Mouse (Mus musculus) lung, embryonic 14.5 days (tissue): Measurements from ENCODE around the gene Hist1h2ac. TPM values are rescaled to one million over a fixed set of nuclear protein-coding genes. Genes with fewer than 3 reads are reported as not detected.
"Not testable (repeated sequence)": the region's sequence is repeated elsewhere in the genome, so short reads cannot be mapped to it uniquely, and the experiment has no call there.

Experiments used
- ATAC-seq: fragments of 200-750 bp; cut with Nextera tagmentation; 2 replicates; pipeline ENCODE4 v1.8.0; 2017; ENCODE audit warnings: mild to moderate bottlenecking, moderate TSS enrichment, moderate library complexity; ENCODE audit not compliant: insufficient read depth
- DNase-seq: peaks from one replicate; pipeline ENCODE4 v3.0.0-alpha.2; 2015
- H3K27ac ChIP-seq: fragments of 300-500 bp; sonication (generic); 2 replicates; pipeline ENCODE4 v1.5.1; 2014; ENCODE audit warnings: low read depth, mild to moderate bottlenecking, moderate library complexity
- H3K27me3 ChIP-seq: fragments of 300-500 bp; sonication (generic); 2 replicates; pipeline ENCODE4 v1.6.1; 2014; ENCODE audit warnings: low read length, control low read depth; ENCODE audit not compliant: insufficient read depth
- H3K36me3 ChIP-seq: fragments of 300-500 bp; sonication (generic); 2 replicates; pipeline ENCODE4 v1.6.1; 2014; ENCODE audit warnings: control low read depth; ENCODE audit not compliant: insufficient read depth
- H3K4me1 ChIP-seq: fragments of 300-500 bp; sonication (generic); 2 replicates; pipeline ENCODE4 v1.6.1; 2014; ENCODE audit warnings: antibody characterized with exemption, control low read depth; ENCODE audit not compliant: insufficient read depth
- H3K4me2 ChIP-seq: fragments of 300-500 bp; sonication (generic); 2 replicates; pipeline ENCODE4 v1.6.1; 2014; ENCODE audit warnings: mild to moderate bottlenecking
- H3K4me3 ChIP-seq: fragments of 300-500 bp; sonication (generic); 2 replicates; pipeline ENCODE4 v1.5.1; 2014; ENCODE audit warnings: low read depth, low read length
- H3K9ac ChIP-seq: fragments of 300-500 bp; sonication (generic); 2 replicates; pipeline ENCODE4 v1.6.1; 2014
- H3K9me3 ChIP-seq: fragments of 300-500 bp; sonication (generic); 2 replicates; pipeline ENCODE4 v1.6.1; 2016; ENCODE audit warnings: low read depth, low read length, control low read depth
- CTCF ChIP-seq: IDR thresholded peaks from 2 replicates; pipeline ENCODE4 v1.5.1; 2016; ENCODE audit warnings: antibody characterized with exemption, low read depth
- WGBS: fragments of 180-500 bp; shearing (Covaris S2); extraction: QIAGEN DNeasy Blood & Tissue Kit; methylation state at CpG from one replicate; pipeline ENCODE4 v1.1.7; 2014; 5-methylcytosine and 5-hydroxymethylcytosine counted together
- polyA plus RNA-seq: library from polyadenylated mRNA; unstranded; fragments of >200 nt; fragmentation: Nextera tagmentation; extraction: Ambion mirVana; gene quantifications from 2 replicates; pipeline ENCODE4 v1.2.1, GENCODE M21; 2014

Hist1h2ac gene
- polyA plus RNA-seq, 1 experiment from 2014 or later: 1.5 TPM

- Histone ChIP-seq H3K9me3 (no peaks in the 10 kb centered on the region), H3K36me3 (0 out of 2 replicates have a peak, but pooled peaks cover 4% of the 10 kb centered on the region), H3K4me1 (0 out of 2 replicates have a peak, but pooled peaks cover 4% of the 10 kb centered on the region), H3K9ac (no peak overlapping the region), H3K4me2 (no peak overlapping the region), H3K27ac (no peak overlapping the region), H3K4me3 (no peak overlapping the region), H3K27me3 (no peaks in the 10 kb centered on the region)
- no peak for TF ChIP-seq CTCF
- no peak for ATAC-seq
- no peak for DNase-seq
- 70% methylated on average over 6 of the region's 6 CpGs for WGBS
Observed at GRCm38 (mm10) chr13:23693856-23694440, 10.2 kb upstream of the Hist1h2ac start.

DNA sequence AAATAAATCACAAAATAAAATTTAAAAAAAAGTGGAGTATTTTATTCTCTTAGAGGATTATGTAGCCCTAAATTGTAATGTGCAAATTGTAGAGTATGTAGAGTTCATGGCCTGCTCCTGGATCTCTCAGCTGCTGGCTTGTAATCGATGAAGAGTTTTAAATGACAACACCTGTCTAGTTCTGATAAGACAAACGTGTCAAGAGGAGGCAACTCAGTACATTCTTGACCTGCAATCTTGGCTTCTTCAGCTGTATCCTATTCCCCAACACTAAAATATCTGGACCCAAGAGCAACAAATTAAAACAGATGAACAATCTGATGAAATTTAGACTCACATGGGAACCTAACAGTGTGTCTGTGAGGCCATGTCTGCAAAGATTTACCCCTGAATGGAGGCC lies 5.7 kb upstream of the Hist1h2ac start:
- 0 out of 2 replicates have a peak, but pooled peaks cover 4% of the 10 kb centered on the region for H3K36me3 ChIP-seq
- 49% methylated on average over 2 of the region's 2 CpGs for WGBS
- H3K4me1 ChIP-seq: 0 out of 2 replicates have a peak, but pooled peaks cover 3% of the 10 kb centered on the region
- no peak overlapping the region for H3K4me3 ChIP-seq
- H3K9ac ChIP-seq: no peak overlapping the region
- no peak overlapping the region for H3K27ac ChIP-seq
- no peaks in the 10 kb centered on the region for H3K27me3 ChIP-seq
- no peaks in the 10 kb centered on the region for H3K9me3 ChIP-seq
- DNase-seq (no peak), ATAC-seq (no peak)
- no peak for TF ChIP-seq CTCF
- H3K4me2 ChIP-seq: no peak overlapping the region

DNA sequence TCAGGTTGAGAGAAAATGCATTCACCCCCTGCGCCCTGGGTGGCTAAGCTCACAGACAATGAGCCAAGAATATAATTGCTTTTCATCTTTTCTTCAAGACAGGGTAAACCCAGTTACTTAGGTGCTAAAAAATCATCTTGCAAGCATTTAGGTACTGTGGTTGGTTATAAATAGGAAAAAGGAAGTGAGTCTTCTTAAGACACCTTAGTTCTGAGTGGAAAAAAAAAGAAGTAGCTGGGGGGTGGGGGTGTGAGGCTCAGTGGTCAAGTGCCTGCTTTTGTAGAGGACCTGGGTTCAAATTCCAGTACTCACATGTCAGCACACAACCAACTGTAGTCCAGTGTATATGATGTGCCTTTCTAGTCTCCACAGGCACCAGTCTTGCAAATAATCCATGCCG lies 5.2 kb upstream of the Hist1h2ac start:
- Histone ChIP-seq H3K4me3 (no peak overlapping the region), H3K27me3 (no peaks in the 10 kb centered on the region), H3K4me1 (0 out of 2 replicates have a peak, but pooled peaks cover 3% of the 10 kb centered on the region), H3K27ac (no peak overlapping the region), H3K36me3 (0 out of 2 replicates have a peak, but pooled peaks cover 4% of the 10 kb centered on the region), H3K4me2 (no peak overlapping the region), H3K9ac (no peak overlapping the region), H3K9me3 (no peaks in the 10 kb centered on the region)
- ATAC-seq (no peak), DNase-seq (no peak)
- TF ChIP-seq CTCF: no peak
- WGBS: 91% methylated on average over 2 of the region's 2 CpGs

DNA sequence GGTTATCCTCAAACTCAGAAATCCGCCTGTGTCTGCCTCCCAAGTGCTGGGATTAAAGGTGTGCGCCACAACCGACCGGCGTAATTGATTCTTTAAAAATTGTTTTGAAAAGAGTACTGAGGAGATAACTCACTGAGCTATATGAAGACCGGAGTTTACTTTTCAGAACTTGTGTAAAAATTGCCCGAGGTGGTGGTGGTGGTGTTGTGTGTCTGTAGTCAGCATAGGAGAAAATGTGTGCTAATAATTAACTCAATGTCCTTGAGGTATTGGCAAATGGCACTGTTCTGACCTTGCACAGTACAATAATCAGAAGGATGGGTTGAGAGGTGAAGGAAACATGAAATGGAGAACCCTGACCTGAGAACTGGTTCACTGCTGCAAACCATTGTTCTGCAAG lies 4.2 kb upstream of the Hist1h2ac start:
- H3K36me3 ChIP-seq: 0 out of 2 replicates have a peak, but pooled peaks cover 4% of the 10 kb centered on the region
- no peaks in the 10 kb centered on the region for H3K9me3 ChIP-seq
- H3K4me3 ChIP-seq: no peak overlapping the region
- no peaks in the 10 kb centered on the region for H3K27me3 ChIP-seq
- no peak overlapping the region for H3K9ac ChIP-seq
- no peak overlapping the region for H3K4me2 ChIP-seq
- no peak for DNase-seq
- no peak overlapping the region; the same call in 1 of the 2 replicates for H3K27ac ChIP-seq
- 86% methylated on average over 7 of the region's 7 CpGs for whole genome bisulfite sequencing
- no peak for TF ChIP-seq CTCF
- H3K4me1 ChIP-seq: 0 out of 2 replicates have a peak, but pooled peaks cover 4% of the 10 kb centered on the region
- ATAC-seq: no peak

DNA sequence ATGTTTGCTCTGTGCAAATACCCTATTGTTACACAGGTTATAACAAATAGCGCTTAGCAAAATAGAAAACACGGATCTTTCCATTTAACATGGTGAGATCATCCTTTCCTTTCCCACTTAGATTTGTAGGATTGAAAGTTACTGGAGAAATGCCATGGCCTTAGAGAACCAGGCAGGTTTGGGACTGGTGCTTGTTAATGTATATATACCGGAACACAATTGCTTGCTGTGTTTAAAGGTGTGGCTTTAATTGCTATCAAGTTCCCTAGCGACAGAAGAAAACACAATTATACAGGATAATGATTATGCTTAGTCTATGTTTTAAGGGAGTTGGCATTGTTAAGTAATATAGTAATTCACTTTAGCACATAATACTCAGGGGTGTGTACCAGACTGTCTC lies 3.4 kb upstream of the Hist1h2ac start:
- 74% methylated on average over 4 of the region's 4 CpGs for WGBS
- H3K4me1 ChIP-seq: peaks cover 9% of the 10 kb centered on the region; the same call in 1 of the 2 replicates
- H3K27me3 ChIP-seq: no peaks in the 10 kb centered on the region
- no peak overlapping the region for H3K4me3 ChIP-seq
- peak overlapping the region; percentile 23 for H3K4me2 ChIP-seq
- 0 out of 2 replicates have a peak, but pooled peaks cover 4% of the 10 kb centered on the region for H3K36me3 ChIP-seq
- no peak overlapping the region for H3K9ac ChIP-seq
- H3K27ac ChIP-seq: no peak overlapping the region
- DNase-seq (no peak), ATAC-seq (no peak)
- TF ChIP-seq CTCF: no peak
- H3K9me3 ChIP-seq: no peaks in the 10 kb centered on the region

GRCm38 (mm10) chr13:23685966-23686365 lies 2.2 kb upstream of the Hist1h2ac start:
- Histone ChIP-seq H3K4me3 (peak overlapping the region; percentile 44), H3K4me2 (peak overlapping the region; percentile 79), H3K27me3 (no peaks in the 10 kb centered on the region), H3K36me3 (0 out of 2 replicates have a peak, but pooled peaks cover 2% of the 10 kb centered on the region), H3K9ac (peak overlapping the region; percentile 64), H3K27ac (peak overlapping the region; percentile 100), H3K9me3 (no peaks in the 10 kb centered on the region), H3K4me1 (peaks cover 9% of the 10 kb centered on the region; the same call in 1 of the 2 replicates)
- peak; percentile 66 for DNase-seq
- 17% methylated on average over 4 of the region's 4 CpGs for WGBS
- no peak for ATAC-seq
- TF ChIP-seq CTCF: no peak

GRCm38 (mm10) chr13:23685121-23685861 lies 1.5 kb upstream of the Hist1h2ac start:
- Histone ChIP-seq H3K36me3 (no peaks in the 10 kb centered on the region), H3K4me1 (peaks cover 9% of the 10 kb centered on the region; the same call in 1 of the 2 replicates), H3K4me3 (peak overlapping the region; percentile 44), H3K27me3 (no peaks in the 10 kb centered on the region), H3K9ac (peak overlapping the region; percentile 64), H3K27ac (peak overlapping the region; percentile 100), H3K9me3 (no peaks in the 10 kb centered on the region), H3K4me2 (peak overlapping the region; percentile 79)
- ATAC-seq: no peak
- under 1% methylated on average over 15 of the region's 15 CpGs for WGBS
- no peak for TF ChIP-seq CTCF
- DNase-seq: peak; percentile 82

DNA sequence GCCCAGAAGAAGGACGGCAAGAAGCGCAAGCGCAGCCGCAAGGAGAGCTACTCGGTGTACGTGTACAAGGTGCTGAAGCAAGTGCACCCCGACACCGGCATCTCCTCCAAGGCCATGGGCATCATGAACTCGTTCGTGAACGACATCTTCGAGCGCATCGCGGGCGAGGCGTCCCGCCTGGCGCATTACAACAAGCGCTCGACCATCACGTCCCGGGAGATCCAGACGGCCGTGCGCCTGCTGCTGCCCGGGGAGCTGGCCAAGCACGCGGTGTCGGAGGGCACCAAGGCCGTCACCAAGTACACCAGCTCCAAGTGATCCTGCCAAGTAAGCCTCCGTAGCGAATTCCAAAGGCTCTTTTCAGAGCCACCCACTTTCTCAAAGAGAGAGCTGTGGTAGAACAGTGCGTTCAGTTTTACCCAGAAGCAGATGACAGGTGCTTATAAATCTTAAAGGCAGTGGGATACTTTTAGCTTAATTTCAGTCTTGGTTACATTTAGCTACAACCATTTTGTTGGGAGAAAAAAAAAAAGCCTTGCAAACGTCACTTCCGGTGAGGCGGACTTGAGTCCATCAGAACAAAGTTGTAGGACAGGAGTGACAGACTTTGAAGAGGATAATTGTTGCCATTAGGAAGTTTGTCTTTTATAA lies 672 bp upstream of the Hist1h2ac start:
- Histone ChIP-seq H3K27ac (peak overlapping the region; percentile 100), H3K9ac (peak overlapping the region; percentile 64), H3K4me2 (peak overlapping the region; percentile 79), H3K4me3 (peak overlapping the region; percentile 44)
- ATAC-seq (peak; percentile 6; the same call in 1 of the 2 replicates), DNase-seq (peak; percentile 94)
- H3K9me3 ChIP-seq, H3K36me3 ChIP-seq, H3K4me1 ChIP-seq, H3K27me3 ChIP-seq: not testable (repeated sequence)
- WGBS: 0% methylated on average over 11 of the region's 37 CpGs

GRCm38 (mm10) chr13:23682947-23683754 lies 597 bp downstream of the Hist1h2ac start:
- peak; percentile 62 for DNase-seq
- peak overlapping the region; percentile 66 for H3K9ac ChIP-seq

More at GRCm38 (mm10) chr13:23682947-23683754, 597 bp downstream of the Hist1h2ac start:
- peak; percentile 47 for ATAC-seq
- H3K27ac ChIP-seq: peak overlapping the region; percentile 96
- H3K4me1 ChIP-seq, H3K36me3 ChIP-seq, H3K27me3 ChIP-seq, H3K9me3 ChIP-seq: not testable (repeated sequence)
- peak overlapping the region; percentile 72 for H3K4me2 ChIP-seq
- peak overlapping the region; percentile 41 for H3K4me3 ChIP-seq
- 10% methylated on average over 10 of the region's 30 CpGs for WGBS
